Mouse (Mus musculus) heart, embryonic 11.5 days (tissue): ENCODE results near the gene Acsl1. TPM values are rescaled to one million over a fixed set of nuclear protein-coding genes. Genes with fewer than 3 reads are reported as not detected.
A peak's percentile ranks its signal among the peaks of the same experiment; 100 is the strongest.

Source experiments
- ATAC-seq: fragments of 200-750 bp; cut with Nextera tagmentation; replicated peaks from 2 replicates; pipeline ENCODE4 v1.8.0; 2017; ENCODE audit warnings: moderate library complexity; ENCODE audit not compliant: insufficient number of reproducible peaks, low FRiP score, low TSS enrichment
- H3K27ac ChIP-seq: fragments of 300-500 bp; sonication (generic); 2 replicates; pipeline ENCODE4 v1.5.1; 2014; ENCODE audit warnings: mild to moderate bottlenecking, low read depth, low read length
- H3K27me3 ChIP-seq: fragments of 300-500 bp; sonication (generic); 2 replicates; pipeline ENCODE4 v1.6.1; 2014; ENCODE audit warnings: mild to moderate bottlenecking, low read length, mixed read lengths; ENCODE audit not compliant: control insufficient read depth, insufficient read depth
- H3K36me3 ChIP-seq: fragments of 300-500 bp; sonication (generic); 2 replicates; pipeline ENCODE4 v1.6.1; 2014; ENCODE audit warnings: mild to moderate bottlenecking, low read length, moderate library complexity, mixed read lengths; ENCODE audit not compliant: control insufficient read depth, insufficient read depth
- H3K4me1 ChIP-seq: fragments of 300-500 bp; sonication (generic); 2 replicates; pipeline ENCODE4 v1.6.1; 2014; ENCODE audit warnings: low read length; ENCODE audit not compliant: control insufficient read depth, insufficient read depth
- H3K4me2 ChIP-seq: fragments of 300-500 bp; sonication (generic); 2 replicates; pipeline ENCODE4 v1.6.1; 2014; ENCODE audit warnings: mild to moderate bottlenecking, moderate library complexity
- H3K4me3 ChIP-seq: fragments of 300-500 bp; sonication (generic); 2 replicates; pipeline ENCODE4 v1.5.1; 2014; ENCODE audit warnings: low read depth, low read length
- H3K9ac ChIP-seq: fragments of 300-500 bp; sonication (generic); 2 replicates; pipeline ENCODE4 v1.6.1; 2014; ENCODE audit warnings: mild to moderate bottlenecking, low read depth, low read length, moderate library complexity
- H3K9me3 ChIP-seq: fragments of 300-500 bp; sonication (generic); replicated peaks from 2 replicates; pipeline ENCODE4 v1.6.1; 2016; ENCODE audit warnings: low read length; ENCODE audit not compliant: control insufficient read depth
- WGBS: fragments of 180-500 bp; shearing (Covaris S2); extraction: QIAGEN DNeasy Blood & Tissue Kit; methylation state at CpG from one replicate; pipeline ENCODE4 v1.1.7; 2014; ENCODE audit not compliant: insufficient replicate concordance; 5-methylcytosine and 5-hydroxymethylcytosine counted together
- polyA plus RNA-seq: library from polyadenylated mRNA; unstranded; fragments of >200 nt; fragmentation: Nextera tagmentation; extraction: Ambion mirVana; gene quantifications from 2 replicates; pipeline ENCODE4 v1.2.1, GENCODE M21; 2014

The Acsl1 gene
- polyA plus RNA-seq, 1 experiment from 2014 or later, result 16.4 TPM

- Histone ChIP-seq H3K4me1 (peaks cover 33% of the 10 kb centered on the region), H3K4me3 (no peak overlapping the region), H3K36me3 (no peaks in the 10 kb centered on the region), H3K27ac (peak overlapping the region; percentile 66), H3K27me3 (no peaks in the 10 kb centered on the region), H3K9me3 (no peaks in the 10 kb centered on the region), H3K9ac (0 out of 2 replicates have a peak overlapping the region, but pooled peaks have one; percentile 34), H3K4me2 (peak overlapping the region; percentile 34)
- 40% methylated on average over 7 of the region's 7 CpGs for WGBS
- ATAC-seq, result no peak
Observed at GRCm38 (mm10) chr8:46479794-46480532, 9.1 kb downstream of the Acsl1 start.

DNA sequence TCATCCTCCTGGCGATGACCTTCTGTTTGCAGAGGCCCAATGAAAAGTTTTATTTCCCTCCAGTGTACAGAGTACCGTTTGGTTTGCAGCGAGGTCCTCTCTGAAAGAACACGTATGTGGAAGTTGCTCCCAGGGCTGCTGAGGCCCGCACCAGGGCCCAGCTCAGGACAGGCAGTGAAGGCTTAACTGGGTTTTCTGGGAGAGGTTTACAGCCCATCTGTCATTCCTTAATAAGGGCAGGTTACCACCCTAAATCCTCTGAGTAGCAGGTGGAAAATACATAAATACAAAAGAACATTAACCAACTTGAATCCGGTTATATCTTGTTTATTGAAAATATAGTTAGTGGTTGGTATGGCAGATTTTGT lies 9.7 kb downstream of the Acsl1 start:
- H3K27me3 ChIP-seq, result no peaks in the 10 kb centered on the region
- no peak overlapping the region for H3K4me3 ChIP-seq
- no peak overlapping the region for H3K4me2 ChIP-seq
- no peak for ATAC-seq
- H3K27ac ChIP-seq, result peak overlapping the region; percentile 66
- H3K36me3 ChIP-seq, result no peaks in the 10 kb centered on the region
- WGBS, result 63% methylated on average over 6 of the region's 6 CpGs
- H3K9ac ChIP-seq, result no peak overlapping the region
- peaks cover 33% of the 10 kb centered on the region for H3K4me1 ChIP-seq
- H3K9me3 ChIP-seq, result no peaks in the 10 kb centered on the region

DNA sequence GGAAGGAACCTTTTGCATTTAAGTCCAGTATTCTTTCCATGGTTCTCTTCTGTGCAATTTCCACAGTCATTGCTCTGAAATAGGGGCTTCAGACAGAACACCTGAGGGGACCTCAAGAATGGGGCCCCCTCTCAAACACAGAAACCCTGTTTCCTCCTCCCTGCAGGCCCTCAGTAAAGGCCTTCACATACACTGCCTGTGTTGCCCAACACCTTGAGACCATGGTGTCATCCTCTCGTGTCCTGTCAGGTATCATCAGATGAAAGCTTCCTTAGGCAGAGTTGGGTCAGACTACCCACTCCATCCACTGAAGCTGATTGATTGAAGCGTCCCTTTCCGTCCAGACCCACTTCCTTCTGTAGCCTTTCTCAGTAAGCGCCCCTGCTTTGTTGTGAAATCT lies 11.9 kb downstream of the Acsl1 start:
- Histone ChIP-seq H3K9ac (no peak overlapping the region), H3K27ac (no peak overlapping the region), H3K27me3 (no peaks in the 10 kb centered on the region), H3K4me2 (no peak overlapping the region), H3K4me3 (no peak overlapping the region), H3K9me3 (no peaks in the 10 kb centered on the region), H3K4me1 (peaks cover 33% of the 10 kb centered on the region), H3K36me3 (no peaks in the 10 kb centered on the region)
- no peak for ATAC-seq
- 78% methylated on average over 4 of the region's 4 CpGs for WGBS

DNA sequence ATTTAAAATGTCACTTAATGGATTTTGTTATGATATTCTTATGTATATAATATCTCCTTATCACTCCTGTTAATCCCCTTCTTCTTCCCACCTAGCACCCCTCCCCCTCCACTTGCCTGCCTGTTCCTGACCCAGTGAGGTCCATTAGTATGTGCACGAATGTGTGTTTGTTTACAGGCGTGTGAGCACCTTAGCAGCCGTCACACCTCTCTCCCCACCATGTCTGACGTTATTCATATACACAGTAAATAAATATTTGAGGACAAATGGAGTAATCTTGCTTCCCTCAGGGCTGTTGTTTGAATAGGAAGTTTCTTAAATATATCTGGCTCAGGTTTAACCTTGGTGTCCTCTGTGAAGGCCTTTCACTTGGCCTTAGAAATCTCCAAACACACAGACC lies 12.4 kb downstream of the Acsl1 start:
- Histone ChIP-seq H3K36me3 (no peaks in the 10 kb centered on the region), H3K27ac (no peak overlapping the region), H3K4me1 (peaks cover 36% of the 10 kb centered on the region), H3K9me3 (no peaks in the 10 kb centered on the region), H3K4me3 (no peak overlapping the region), H3K9ac (no peak overlapping the region), H3K4me2 (no peak overlapping the region), H3K27me3 (no peaks in the 10 kb centered on the region)
- 82% methylated on average over 4 of the region's 4 CpGs for WGBS
- no peak for ATAC-seq

DNA sequence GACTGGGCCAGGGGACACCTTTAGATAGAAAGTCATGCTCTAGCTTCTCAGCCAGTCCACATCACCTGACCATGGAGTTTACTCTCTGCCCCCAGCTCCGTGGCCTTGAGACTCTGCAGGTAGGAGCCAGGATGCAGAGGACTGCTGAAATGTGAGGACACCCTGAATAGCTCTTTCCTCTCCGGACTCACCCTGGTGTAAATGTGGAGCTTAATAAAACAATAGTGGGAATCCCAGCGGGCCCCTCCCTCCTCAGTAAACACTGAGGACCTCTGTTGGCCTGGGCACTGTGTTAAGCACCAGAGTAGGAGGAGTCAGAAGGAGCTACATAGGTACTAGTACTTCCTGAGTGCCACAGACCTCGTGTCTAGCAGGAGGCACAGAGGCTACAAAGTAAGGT lies 13.2 kb downstream of the Acsl1 start:
- no peak overlapping the region for H3K9ac ChIP-seq
- H3K27me3 ChIP-seq, result no peaks in the 10 kb centered on the region
- no peak for ATAC-seq
- no peak overlapping the region for H3K4me3 ChIP-seq
- H3K36me3 ChIP-seq, result no peaks in the 10 kb centered on the region
- no peak overlapping the region for H3K4me2 ChIP-seq
- no peaks in the 10 kb centered on the region for H3K9me3 ChIP-seq
- H3K4me1 ChIP-seq, result peaks cover 29% of the 10 kb centered on the region
- 55% methylated on average over 4 of the region's 4 CpGs for WGBS
- H3K27ac ChIP-seq, result no peak overlapping the region

DNA sequence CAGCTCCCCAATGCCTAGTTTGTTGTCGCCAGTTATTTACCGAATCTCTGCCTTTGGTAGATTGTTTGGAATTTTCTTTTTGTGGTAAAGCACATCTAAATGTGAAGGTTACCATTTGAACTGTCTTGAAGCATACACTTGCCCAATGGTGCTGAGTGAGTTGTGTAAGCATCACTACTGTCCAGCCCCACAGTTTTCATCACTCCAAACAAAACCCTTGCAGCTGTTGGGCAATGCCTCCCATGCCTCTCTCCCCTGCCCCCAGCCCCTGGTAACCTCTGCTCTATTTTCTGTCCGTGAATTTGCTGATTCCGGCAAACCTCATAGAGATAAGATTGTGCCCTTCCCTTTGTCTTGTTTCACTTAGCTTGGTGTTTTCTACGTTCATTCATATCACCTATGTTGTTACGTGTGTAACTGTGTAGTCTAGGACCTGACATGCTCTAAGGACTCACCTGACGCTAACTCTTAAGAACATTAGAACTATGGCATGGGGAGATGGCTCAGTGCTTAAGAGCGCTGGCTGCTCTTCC lies 14.2 kb downstream of the Acsl1 start:
- Histone ChIP-seq H3K4me1 (peaks cover 21% of the 10 kb centered on the region), H3K27ac (no peak overlapping the region), H3K36me3 (no peaks in the 10 kb centered on the region), H3K27me3 (no peaks in the 10 kb centered on the region), H3K9me3 (no peaks in the 10 kb centered on the region), H3K4me3 (no peak overlapping the region), H3K4me2 (no peak overlapping the region), H3K9ac (no peak overlapping the region)
- ATAC-seq, result no peak
- WGBS, result 71% methylated on average over 8 of the region's 8 CpGs

DNA sequence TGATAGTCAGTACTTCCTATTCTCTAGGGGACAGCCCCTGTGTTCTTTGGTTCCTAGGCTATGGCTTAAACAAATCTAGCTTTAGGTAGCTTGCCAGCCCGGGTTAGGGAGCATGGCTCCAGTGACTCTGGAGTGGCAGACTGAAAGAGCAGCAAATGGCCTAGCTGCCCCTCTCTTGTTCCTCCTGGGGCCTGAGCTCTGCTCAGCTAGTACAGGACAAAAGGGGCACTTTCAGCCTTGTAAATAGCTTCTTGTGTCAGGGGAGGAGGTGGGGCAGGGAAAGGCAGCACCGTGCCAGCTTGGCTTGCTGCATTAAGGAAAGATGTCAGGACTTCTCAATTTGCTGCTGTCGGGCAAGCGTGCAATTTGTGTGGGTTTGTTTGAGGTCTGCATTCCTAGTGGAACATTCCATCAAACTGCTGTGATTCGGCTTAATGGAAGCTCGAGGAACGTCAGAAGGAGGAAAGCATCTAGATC lies 17.3 kb downstream of the Acsl1 start:
- H3K4me1 ChIP-seq, result peaks cover 20% of the 10 kb centered on the region
- H3K4me3 ChIP-seq, result no peak overlapping the region
- H3K36me3 ChIP-seq, result no peaks in the 10 kb centered on the region
- no peak overlapping the region for H3K27ac ChIP-seq
- no peak for ATAC-seq
- H3K4me2 ChIP-seq, result no peak overlapping the region
- H3K9me3 ChIP-seq, result no peaks in the 10 kb centered on the region
- no peak overlapping the region for H3K9ac ChIP-seq
- WGBS, result 51% methylated on average over 7 of the region's 7 CpGs
- H3K27me3 ChIP-seq, result no peaks in the 10 kb centered on the region

DNA sequence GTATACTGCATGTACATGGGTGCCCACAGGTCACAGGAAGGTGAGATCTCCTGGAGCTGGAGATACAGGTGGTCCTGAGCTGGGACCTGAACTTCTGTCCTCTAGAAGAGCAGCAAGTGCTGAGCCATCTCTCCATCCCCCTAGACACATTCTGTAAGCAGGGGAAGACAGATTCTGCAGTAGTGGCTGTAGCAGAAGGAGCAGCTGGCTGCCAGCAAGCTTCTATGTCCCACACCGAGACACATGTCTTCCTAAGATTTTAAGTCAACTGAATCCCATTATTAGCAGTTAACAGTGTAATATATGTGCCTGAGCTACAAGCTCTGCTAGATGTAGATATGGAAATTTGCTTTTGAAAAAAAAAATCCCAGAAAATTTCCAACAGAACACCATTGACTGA lies 18.4 kb downstream of the Acsl1 start:
- no peak for ATAC-seq
- 78% methylated on average over 1 of the region's 1 CpGs for WGBS
- no peaks in the 10 kb centered on the region for H3K36me3 ChIP-seq
- H3K27me3 ChIP-seq, result no peaks in the 10 kb centered on the region
- peaks cover 16% of the 10 kb centered on the region for H3K4me1 ChIP-seq
- H3K9ac ChIP-seq, result no peak overlapping the region
- no peak overlapping the region for H3K27ac ChIP-seq
- no peak overlapping the region for H3K4me3 ChIP-seq
- H3K9me3 ChIP-seq, result no peaks in the 10 kb centered on the region
- no peak overlapping the region for H3K4me2 ChIP-seq

DNA sequence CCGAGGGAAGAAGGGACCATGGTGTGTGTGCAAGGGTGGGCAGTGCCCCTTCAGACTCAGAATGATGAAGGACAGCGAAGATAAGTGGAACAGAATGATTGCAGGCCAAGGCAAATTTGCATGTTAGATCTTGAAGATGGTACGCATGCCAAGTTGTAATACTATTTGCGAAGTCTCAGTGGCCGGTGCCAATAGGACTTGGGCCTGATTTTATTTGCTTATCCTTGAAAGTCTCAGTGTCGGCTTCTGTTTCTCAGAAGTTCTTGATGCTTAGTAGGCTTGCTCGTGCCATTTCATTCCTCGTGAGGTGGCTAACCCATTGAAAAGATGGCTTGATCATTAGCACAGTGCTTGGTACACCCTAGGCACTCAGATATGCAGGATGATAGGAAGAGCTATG lies 19.4 kb downstream of the Acsl1 start:
- Histone ChIP-seq H3K36me3 (no peaks in the 10 kb centered on the region), H3K4me2 (no peak overlapping the region), H3K27ac (no peak overlapping the region), H3K27me3 (no peaks in the 10 kb centered on the region), H3K9ac (no peak overlapping the region), H3K4me1 (peaks cover 10% of the 10 kb centered on the region), H3K4me3 (no peak overlapping the region), H3K9me3 (no peaks in the 10 kb centered on the region)
- ATAC-seq, result no peak
- WGBS, result 86% methylated on average over 8 of the region's 8 CpGs
